Mouse (Mus musculus) heart, adult 18-20 months (tissue): ENCODE measurements around the gene Ldhd. TPM values are rescaled to one million over a fixed set of nuclear protein-coding genes. Genes with fewer than 3 reads are reported as not detected.

Experiments
- DNase-seq, 2 experiments: peaks; one replicate each; pipeline ENCODE4 v3.0.0; 2021 to 2022; ENCODE audit warnings: mixed read lengths in 1 of 2
- long read RNA-seq, 2 experiments: library from polyadenylated mRNA; stranded (forward); transcript quantifications; one replicate each; pipeline ENCODE4 v2.0.0; 2021
- total RNA-seq, 2 experiments: library from RNA; stranded (reverse); gene quantifications; 2 replicates each; pipeline ENCODE4 v1.2.3; 2021

The Ldhd gene
- total RNA-seq = 10 to 100 TPM; 49.2 to 51.1 TPM
- long read RNA-seq, experiment 1, transcript Ldhd-201 (11 exons, 2,273 nt) = major isoform, 53 of 68 reads
- long read RNA-seq, experiment 1, partial matches to known transcripts = 11 of 68 reads
- long read RNA-seq, experiment 1, other reads (novel, unspliced or antisense) = 4 of 68 reads
- long read RNA-seq, experiment 2, transcript Ldhd-201 (11 exons, 2,273 nt) = major isoform, 15 of 25 reads
- long read RNA-seq, experiment 2, partial matches to known transcripts = 1 of 25 reads
- long read RNA-seq, experiment 2, other reads (novel, unspliced or antisense) = 9 of 25 reads

GRCm38 (mm10) chr8:111630105-111630521 is at the start of gene Ldhd:
Gene Ldhd (minus strand): TSS chr8:111630374.
- DNase-seq = peak; percentile 72 to 74

GRCm38 (mm10) chr8:111678848-111679247 is 48.7 kb upstream of the Ldhd start:
- no peak for DNase-seq

GRCm38 (mm10) chr8:111678111-111678510 is 47.9 kb upstream of the Ldhd start:
- peak; percentile 65 to 76 for DNase-seq

- no peak for DNase-seq
Observed at GRCm38 (mm10) chr8:111676237-111676636, 46.1 kb upstream of the Ldhd start.

- no peak for DNase-seq
Observed at GRCm38 (mm10) chr8:111666751-111667150, 36.6 kb upstream of the Ldhd start.

GRCm38 (mm10) chr8:111662473-111662872 is 32.3 kb upstream of the Ldhd start:
- DNase-seq = peak; percentile 77 to 93

GRCm38 (mm10) chr8:111658819-111659423 is 28.7 kb upstream of the Ldhd start:
- DNase-seq = peak; percentile 38 to 51

- no peak for DNase-seq
Observed at GRCm38 (mm10) chr8:111657312-111657854, 27.2 kb upstream of the Ldhd start.

- DNase-seq = no peak
Observed at GRCm38 (mm10) chr8:111653524-111653923, 23.4 kb upstream of the Ldhd start.

- no peak for DNase-seq
Observed at GRCm38 (mm10) chr8:111650651-111651050, 20.5 kb upstream of the Ldhd start.

- no peak for DNase-seq
Observed at GRCm38 (mm10) chr8:111648834-111649233, 18.7 kb upstream of the Ldhd start.

GRCm38 (mm10) chr8:111645715-111646114 is 15.5 kb upstream of the Ldhd start:
- no peak for DNase-seq

- peak; percentile 26 to 47 for DNase-seq
Observed at GRCm38 (mm10) chr8:111644286-111645051, 14.3 kb upstream of the Ldhd start.

- DNase-seq = peak; percentile 95 to 96
Observed at GRCm38 (mm10) chr8:111643264-111644141, 13.3 kb upstream of the Ldhd start, which contains the start of gene Zfp1. Gene Zfp1 (plus strand): TSS chr8:111643401.

GRCm38 (mm10) chr8:111642939-111643263 is 12.7 kb upstream of the Ldhd start:
- DNase-seq = no peak

- peak; percentile 49 to 56 for DNase-seq
Observed at GRCm38 (mm10) chr8:111642496-111642895, 12.3 kb upstream of the Ldhd start.

- no peak for DNase-seq
Observed at GRCm38 (mm10) chr8:111641064-111641463, 10.9 kb upstream of the Ldhd start.

- DNase-seq = no peak
Observed at GRCm38 (mm10) chr8:111638086-111638485, 7.9 kb upstream of the Ldhd start.

GRCm38 (mm10) chr8:111632976-111633375 is 2.8 kb upstream of the Ldhd start:
- no peak for DNase-seq

GRCm38 (mm10) chr8:111631589-111631988 is 1.4 kb upstream of the Ldhd start:
- DNase-seq = no peak

GRCm38 (mm10) chr8:111628894-111629501 is 1.2 kb downstream of the Ldhd start:
- DNase-seq = no peak
